Mouse (Mus musculus) bone marrow, adult 2 months (tissue): ENCODE data around the gene Ccdc91.

Experiments used
- CTCF ChIP-seq: fragments of 200-500 bp; IDR thresholded peaks from 2 replicates; pipeline ENCODE4 v1.5.1; 2011; ENCODE audit warnings: low read length, control low read depth; ENCODE audit not compliant: control insufficient read depth, insufficient read depth
- POLR2A ChIP-seq: fragments of 200-500 bp; IDR thresholded peaks from 2 replicates; pipeline ENCODE4 v1.6.1; 2011; ENCODE audit warnings: low read depth, mild to moderate bottlenecking, control low read depth, low read length, borderline replicate concordance; ENCODE audit not compliant: control insufficient read depth

- TF ChIP-seq POLR2A (no peak), CTCF (no peak)
Observed at GRCm38 (mm10) chr6:147560436-147560835, 84.8 kb downstream of the Ccdc91 start.
